Mouse (Mus musculus): ENCODE data around the gene Taz.

The Taz gene

DNA sequence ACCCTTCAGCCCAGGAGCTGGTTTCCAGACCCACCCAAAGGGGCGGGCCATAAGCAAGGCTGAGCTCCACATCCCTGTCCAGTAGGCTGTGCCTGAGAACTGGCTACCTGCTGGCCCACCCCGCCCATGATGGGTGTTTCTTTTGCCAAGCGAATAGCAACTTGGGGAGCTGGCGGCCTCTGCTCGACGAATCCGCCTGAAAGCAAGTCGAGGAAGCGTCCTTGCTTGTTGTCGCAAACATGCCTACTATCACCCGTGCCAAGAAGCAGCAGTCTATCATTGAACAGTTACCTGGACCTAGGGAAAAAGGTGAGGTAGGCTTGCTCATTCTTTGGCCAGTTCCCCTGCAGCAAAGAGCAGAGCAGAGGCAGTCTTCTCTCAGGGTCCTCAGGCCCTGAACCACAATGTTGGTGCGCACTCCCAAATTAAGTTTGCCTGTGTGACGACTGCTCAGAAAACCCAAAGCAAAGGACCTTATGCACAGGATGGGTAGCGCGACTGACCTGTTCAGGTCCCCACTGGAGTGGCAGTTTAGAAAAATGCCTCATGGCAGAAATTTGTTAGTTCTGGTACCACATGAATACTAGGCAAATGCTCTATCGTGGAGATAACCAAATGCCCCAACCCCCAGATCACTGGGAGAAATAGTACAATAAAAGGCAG lies at the start of gene Taz, which contains the start of gene Dnase1l1:
Gene Taz, plus strand, starts transcription at position 181 of the 663 bp plus-strand sequence.
Gene Dnase1l1, minus strand, starts transcription at position 606 of the 663 bp plus-strand sequence.
- peak; percentile 76 to 81 for DNase-seq (ENCODE audit: low spot score in 2 of 2)

DNA sequence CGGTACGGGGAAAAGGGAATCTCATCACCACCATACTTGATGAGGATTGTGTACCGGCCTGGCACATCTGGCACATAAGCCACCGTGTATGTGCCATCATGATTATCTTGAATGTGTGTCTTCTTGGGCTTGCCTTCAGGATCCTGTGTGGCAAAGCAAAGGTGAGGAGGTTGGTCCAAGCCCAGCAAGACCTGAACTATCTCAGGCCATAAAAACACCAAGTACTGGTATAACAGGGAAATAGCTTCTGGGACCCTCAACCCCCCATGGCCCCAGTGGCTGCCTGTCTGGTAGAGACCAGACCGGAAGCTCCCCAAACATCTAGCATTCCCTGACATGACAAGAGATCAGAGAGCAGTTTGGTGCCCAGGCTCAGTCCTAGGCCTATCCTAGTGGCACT lies 48.5 kb upstream of the Taz start:
- no peak for DNase-seq (ENCODE audit: low spot score in 2 of 2)

DNA sequence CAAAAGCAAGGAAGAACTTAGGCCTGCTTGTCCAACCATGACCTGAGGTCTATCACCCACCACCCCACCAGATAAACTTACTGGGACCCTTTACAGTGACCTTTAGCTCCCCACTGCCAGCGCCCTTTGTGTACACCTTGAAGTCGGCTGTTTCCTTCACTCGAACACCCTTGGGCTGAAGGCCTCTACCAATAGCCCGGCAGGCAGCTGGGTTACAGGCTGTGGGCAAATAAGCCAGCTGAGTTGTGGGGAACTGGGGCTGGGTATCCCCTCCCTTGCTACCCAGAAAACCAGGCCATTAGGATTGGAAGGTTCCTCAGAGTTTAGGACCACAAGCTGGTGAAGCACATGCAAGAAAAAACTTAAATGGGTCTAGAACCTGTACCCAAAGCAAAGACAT lies 41.4 kb upstream of the Taz start:
- DNase-seq (ENCODE audit: low spot score in 2 of 2), result no peak

DNA sequence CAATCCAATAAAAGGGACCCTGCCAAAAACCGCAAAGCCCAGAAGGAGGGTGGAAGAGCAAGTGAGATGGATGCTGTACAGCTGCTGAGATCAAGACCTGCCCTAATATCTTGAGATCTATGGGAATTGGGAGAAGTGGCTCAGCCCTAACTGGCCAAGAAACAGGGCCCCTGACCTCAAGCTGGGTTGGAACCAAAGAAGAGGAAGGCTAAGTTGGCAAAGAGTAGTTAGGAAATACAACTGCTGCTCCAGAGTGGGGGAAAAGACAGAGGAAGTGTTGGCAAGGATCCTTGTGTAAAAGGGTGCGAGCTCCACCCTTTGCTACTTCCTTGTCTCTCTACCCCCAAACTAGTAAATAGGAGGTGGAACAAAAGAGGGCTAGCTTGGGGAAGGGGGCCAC lies 38.3 kb upstream of the Taz start:
- DNase-seq (ENCODE audit: low spot score in 2 of 2), result no peak

DNA sequence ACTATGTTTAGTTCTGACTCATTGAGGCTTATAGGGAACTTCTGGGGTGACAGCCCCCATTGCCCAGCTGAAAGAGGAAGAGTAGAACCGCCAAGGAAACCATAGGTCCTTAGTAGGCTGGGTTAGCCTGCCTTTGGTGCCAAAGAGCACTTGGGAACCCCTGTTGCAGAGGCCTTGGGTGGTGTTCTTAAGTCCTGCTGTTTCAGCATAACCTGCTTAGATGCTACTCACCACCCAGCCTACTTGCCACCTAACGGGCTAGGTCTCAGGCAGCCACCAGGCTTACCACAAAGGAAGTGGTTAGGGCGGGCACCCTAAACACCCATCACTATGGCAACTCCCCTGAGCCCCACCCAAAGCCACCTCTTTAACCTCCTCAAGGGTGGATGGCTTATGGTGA lies 37.9 kb upstream of the Taz start:
- DNase-seq (ENCODE audit: low spot score in 2 of 2), result no peak

DNA sequence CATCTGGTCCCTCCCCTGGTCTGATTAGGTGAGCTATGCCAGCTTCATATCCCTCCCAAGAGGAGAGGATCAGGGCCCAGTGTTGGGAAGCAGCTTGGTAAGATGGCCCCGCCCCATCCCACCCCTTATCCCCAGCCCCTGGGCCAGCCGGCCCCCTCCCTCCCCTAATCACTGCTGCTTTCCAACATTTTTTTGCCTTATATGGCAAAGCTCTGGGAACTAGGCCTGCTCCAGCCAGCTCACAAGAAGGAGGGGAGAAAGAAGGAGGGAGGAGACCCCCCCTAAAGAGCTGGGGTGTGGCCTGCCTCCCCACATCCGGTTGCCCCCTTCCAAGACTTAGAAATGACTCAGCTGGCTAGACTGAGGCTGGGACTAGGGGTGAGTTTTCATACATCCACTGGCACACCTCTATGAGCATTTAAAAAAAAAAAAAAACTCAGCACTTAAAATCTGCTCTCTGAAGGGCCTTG lies 37.1 kb upstream of the Taz start:
- peak in 1 of 2 experiments; percentile 61 for DNase-seq (ENCODE audit: low spot score in 2 of 2)

DNA sequence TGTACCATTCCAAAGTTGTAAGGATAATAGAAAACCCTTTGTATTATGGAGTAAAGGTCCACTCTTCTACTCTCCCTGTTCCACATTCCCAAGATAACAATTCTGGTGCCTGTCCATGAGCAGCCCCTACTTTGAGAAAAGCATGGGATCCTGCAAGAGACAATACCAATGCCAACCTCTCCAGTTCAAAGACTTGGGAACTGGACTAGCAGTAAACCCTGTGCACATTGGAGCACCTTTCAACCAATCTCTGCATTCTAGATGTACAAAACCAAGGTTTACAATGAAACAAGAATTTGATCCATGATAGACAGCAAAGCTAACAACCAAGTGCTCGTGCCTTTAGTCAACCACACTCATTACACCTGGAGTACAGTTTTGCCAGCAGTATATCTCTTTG lies 36.6 kb upstream of the Taz start:
- no peak for DNase-seq (ENCODE audit: low spot score in 2 of 2)

DNA sequence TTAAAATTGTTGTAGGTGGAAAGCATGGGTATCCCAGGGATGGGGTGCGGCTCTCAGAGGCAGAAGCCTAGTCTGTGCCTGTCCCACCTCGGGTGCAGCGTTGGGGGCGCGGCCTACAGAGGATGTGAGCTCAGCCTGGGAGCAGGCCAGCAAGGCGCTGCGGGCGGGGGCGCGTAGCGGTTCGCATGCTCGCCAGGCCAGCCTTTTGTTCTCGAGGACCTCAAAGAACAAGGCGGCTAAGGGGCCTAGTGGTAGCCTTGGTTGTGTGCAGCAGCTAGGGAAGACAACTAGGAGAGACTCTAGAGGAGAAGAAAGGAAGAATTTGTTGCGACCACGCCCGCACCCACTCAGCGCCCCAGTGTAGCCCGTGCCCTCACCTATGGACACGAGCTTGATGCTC lies 36.0 kb upstream of the Taz start:
- peak; percentile 74 to 82 for DNase-seq (ENCODE audit: low spot score in 2 of 2)

DNA sequence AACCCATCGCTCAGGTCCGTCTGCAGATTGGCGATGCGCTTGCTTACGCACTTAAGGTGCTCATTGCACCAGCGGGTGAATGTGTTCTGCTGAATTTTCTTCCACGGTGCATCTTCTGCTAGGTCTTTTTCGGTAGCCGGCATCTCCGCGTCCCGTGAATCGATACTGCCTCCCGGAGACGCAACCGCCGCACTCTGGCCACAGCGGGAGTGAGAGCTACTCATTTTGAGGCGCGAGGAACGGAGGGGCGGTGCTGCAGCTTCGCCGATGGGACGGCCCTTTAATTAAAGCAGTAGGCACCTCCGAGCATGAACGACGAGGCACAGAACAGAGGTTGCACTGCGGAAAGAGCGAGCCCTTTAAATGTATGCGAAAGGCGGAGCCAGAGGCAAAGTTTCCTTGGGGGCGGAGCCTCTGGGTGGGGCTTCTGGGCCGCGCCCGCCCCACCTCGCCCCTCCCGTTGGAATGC lies 35.5 kb upstream of the Taz start:
- peak; percentile 81 to 83 for DNase-seq (ENCODE audit: low spot score in 2 of 2)

DNA sequence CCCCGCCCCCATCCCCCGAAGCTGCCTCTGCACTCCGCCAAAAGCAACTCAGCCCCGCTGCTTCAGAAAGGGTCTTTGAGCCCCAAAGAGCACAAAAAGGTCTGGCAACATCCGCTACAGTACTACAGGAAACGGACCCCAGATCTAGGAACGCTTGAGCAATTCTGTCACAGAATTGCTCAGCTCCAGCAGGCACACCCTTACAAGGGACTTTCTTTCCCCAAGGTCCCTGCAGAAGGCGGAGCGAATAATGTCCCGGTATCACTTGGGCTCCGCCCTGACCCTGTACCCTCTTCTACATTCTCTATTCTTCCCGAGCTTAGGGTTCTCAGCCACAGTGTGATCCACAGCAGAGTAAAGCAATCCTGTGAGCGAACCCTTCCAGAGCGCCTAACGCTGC lies 35.0 kb upstream of the Taz start:
- peak in 1 of 2 experiments; percentile 23 for DNase-seq (ENCODE audit: low spot score in 2 of 2)

DNA sequence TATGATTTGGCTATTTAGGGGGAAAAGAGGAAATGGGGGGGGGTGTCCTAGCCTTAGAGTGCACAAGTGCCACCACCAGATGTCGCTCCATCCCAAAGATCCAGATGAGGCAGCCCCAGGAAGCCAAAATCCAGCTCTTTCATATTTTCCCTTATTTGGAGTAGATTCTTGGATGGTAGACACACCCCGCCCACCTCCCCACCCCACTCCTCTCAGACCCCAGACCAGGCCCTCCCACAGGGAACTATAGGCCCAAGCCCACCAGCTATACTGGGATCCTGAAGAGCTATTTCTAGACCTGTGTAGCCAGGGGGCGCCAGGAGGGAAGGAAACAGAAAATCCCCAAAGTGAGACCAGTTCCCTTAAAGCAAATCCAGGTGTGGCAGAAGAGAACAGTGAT lies 33.1 kb upstream of the Taz start:
- DNase-seq (ENCODE audit: low spot score in 2 of 2), result peak in 1 of 2 experiments; percentile 50

DNA sequence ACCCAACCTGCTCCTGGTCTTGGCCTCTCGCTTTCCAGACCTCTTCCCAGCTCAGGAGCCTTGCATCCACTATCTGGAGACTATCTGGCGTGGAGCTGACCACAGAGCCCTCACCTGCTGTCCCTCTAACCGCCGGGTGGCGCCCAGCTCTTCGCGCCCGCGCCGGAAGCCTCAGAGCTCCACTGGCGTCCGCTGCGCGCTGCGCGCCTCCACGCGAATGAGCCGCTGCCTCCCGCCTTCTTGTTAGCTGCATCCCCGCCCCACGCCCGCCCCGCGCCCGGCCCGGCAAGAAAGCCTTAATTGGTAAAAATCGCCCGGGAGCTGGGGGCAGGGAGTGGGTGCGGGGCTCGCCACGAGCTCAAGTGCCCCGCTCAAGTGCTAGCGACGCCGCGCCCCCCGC lies 32.1 kb upstream of the Taz start, which contains the start of gene Flna:
Gene Flna, minus strand, starts transcription at position 206 of the 400 bp plus-strand sequence.
- DNase-seq (ENCODE audit: low spot score in 2 of 2), result peak; percentile 68 to 75

DNA sequence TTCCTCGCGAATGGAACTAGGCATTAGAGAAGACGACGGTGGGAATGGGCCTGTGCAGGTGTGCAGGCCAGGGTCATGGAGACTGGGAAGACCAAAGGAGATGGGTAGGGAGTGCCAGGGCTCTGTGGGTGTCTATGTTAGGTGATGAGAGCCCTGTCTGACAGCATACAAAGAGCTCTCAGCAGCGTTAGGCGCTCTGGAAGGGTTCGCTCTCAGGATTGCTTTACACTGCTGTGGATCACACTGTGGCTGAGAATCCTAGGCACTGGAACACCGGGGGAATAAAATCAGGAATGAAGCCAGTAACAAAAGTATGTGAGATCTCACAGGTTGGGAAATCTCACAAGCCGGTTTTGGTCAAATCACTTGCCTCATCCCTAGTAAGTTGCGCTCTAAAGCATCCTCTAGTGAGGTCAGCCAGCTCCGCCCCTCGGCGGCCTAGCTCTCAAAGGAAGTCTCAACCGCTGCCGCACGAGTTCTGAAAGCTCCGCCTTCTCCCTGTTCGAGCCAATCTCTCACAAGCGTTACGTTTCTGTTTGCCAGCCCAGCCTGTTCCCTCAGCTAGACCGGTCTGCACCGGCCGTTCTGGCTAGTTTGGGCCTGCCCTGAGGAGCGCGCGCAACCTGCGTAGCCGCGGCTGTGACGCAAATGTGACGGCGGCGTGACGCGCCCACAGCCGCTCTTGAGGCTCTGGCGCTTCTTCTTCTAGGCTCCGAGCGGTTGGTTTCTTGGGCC lies 27.4 kb upstream of the Taz start, which contains the start of gene Emd:
Gene Emd, plus strand, starts transcription at position 535 of the 735 bp plus-strand sequence.
- peak; percentile 84 to 85 for DNase-seq (ENCODE audit: low spot score in 2 of 2)

DNA sequence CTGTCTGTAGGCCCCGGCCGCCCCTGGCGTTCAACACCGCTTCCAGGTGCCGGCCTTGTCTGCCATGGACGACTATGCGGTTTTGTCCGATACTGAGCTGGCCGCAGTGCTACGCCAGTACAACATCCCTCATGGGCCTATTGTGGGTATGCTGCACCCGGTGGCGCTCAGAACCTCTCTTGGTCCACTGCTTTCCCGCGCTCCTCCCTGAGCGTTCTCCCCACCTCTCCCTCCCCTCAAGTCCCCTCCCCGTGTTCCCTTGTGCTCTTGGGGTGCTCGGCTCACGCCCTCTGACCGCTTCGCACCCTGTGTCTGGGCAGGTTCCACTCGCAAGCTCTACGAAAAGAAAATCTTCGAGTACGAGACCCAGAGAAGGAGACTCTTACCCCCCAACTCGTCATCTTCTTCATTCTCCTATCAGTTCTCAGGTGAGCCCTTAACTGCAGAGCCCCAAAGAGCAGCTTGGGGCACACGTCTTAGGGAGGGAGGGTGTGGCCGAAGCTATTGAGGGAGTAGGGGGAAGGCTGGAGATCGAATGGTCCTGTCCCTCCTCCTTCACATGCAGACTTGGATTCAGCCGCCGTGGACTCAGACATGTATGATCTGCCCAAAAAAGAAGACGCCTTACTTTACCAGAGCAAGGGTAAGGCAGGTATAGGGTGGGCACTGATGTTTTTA lies 26.7 kb upstream of the Taz start:
- no peak for DNase-seq (ENCODE audit: low spot score in 2 of 2)

DNA sequence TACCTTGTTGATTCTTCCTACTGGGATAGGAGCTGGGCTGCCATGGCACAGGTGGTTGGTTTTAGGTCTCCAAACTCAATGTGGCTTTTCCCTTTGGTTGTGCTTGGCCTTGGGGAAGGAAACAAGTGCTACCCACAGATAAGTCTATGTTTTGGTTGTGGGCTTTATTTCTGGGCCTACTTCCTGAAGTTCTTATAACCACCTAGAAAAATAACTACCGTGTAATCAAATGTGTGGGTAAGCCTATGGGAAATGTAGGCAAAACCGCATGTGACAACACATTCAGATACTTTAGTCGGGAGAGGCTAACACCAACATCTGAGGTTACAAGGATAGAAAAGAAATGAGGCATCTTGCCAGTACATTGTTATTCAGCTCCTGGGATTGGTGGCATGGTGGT lies 24.0 kb upstream of the Taz start:
- no peak for DNase-seq (ENCODE audit: low spot score in 2 of 2)

DNA sequence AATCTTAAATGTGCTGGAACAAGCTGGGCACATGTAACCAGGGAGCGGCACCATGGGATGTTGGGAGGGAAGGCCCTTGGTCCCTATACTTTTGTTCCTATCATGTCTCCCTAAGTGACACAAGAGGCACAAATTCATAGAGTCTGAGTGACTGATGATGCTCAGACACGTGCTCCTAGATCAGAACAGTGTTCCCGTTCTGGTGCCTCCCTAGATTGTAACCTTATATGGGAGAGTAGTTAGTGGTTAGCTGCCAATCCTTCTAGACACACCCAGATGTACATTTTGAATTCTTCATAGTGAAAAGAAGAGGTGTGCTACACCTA lies 12.0 kb upstream of the Taz start:
- DNase-seq (ENCODE audit: low spot score in 2 of 2), result no peak

DNA sequence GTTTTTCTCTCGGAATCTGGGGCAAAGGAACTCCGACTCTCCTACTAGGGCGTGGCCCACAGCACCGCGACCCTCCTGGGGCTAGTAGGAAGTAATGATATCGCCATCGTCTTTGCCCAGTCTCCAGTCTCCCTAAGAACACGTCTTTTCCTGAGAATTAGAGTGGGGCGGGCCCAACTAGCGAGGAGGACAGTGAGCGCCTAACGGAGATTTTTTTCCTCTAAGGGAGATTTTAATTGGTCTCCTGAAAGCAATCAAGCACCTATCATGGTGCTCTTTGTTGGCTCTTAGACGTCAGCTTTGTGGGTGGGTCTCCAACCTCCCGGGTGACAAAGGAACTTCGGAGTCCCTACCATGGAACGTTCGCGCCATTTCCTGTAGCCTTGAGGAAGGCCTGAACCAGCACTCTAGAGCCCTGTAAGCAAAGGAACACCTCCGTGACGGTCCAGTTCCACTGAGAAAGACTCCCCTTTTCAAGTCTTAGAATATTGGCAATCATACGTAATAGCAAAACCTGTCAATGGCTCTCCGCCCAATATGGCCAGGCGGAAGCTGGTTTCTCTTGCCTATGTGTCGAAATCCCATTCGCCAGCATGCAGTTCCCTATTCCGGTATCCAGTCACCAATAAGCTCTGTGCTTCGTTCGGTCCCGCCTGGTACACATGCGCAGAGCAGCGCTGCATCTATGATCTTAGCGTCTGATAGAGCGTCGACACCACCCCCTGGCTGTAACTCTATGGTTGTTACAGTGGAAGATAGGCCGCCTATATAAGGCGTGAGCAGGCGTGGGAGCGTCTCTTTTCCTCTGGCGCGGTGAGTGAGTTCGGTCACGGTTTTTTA lies 11.4 kb upstream of the Taz start, which contains the start of gene Rpl10:
Gene Rpl10, plus strand, starts transcription at position 751 of the 840 bp plus-strand sequence.
- DNase-seq (ENCODE audit: low spot score in 2 of 2), result peak; percentile 87 to 88

DNA sequence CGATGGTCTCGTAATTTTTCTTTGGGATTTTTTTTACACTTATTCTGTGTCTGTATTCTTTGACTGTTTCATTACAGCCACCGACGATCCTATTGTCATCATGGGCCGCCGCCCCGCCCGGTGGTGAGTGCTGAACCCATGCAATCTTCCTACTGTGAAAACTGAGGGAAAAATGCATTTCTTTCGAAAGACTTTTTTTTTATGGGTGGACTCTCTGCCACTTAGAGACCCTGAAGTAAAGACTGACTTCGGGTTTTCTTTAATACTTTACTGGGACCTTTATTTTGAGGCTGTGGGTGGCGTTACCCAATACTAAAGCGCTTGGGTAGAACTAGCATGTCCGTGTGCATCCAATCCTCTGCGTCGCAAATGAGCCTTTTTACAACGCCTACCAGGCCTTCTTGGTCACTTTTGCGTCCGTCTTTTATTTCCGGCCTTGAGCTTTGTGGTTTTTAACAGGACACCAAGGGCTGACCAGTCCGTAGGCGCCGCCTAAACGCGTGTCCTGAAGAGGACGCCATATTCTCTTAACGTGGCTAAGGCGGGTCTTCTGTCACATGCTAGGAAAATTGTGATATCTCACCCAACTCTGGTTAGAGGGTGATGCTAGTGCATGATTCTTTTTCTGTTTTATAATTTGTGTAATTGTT lies 10.7 kb upstream of the Taz start:
- DNase-seq (ENCODE audit: low spot score in 2 of 2), result peak in 1 of 2 experiments; percentile 20

DNA sequence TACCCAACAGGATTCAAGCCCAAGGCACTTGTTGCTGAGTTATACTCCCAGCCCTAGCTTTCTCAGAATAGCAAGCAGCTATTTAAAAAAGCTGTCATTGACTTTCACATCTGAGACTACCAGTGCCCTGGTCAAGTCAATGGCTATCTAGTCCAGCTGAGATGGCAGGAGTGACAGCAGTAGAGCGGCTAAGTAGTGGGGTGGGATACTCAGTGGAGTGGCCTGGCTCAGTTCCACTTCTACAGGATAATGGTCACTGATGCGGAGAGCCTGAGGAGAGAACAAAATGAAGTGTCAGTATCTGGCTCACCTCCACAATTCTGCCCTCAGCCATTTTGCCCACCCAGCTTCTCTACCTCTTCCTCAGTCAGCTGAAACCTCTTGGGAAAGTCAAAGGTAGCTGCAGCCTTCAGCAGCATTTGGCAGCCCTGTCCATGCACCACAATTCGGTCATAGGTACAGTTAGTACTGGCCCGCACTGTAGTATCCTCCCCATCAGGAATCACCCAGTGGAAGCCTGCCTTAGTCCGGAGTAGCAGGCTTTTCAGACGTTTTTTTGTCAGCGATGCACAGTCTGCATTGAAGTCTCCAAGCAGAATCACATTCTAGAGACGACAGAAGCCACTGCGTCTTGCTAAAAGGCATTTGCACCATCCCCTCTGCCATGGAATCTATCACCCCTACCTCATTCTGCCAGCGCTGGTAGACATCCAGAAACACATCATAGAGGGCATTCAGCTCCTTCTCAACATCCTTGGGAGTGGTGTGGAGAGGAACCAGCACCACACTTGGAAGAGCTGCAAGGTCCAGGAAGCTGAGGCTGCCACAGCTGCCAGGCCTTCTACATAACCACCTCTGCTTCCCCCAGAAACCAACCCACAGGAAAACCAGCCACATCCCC lies 8.0 kb upstream of the Taz start:
- no peak for DNase-seq (ENCODE audit: low spot score in 2 of 2)

DNA sequence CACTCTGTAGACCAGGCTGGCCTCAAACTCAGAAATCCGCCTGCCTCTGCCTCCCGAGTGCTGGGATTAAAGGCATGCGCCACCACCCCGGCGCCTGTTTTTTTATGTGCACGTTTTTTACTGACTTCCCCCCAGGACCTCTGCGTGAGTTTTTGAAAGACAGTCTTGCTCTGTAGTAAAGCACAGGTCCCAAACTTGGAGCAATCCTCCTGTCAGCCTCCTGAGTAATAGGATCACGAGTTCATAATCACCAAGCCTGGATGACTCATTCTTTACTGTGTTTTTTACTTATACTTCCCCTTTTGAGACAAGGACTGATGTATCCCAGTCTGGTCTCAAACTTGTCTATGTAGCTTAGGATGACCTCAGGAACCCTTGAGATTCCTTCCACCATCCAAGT lies 3.8 kb upstream of the Taz start:
- no peak for DNase-seq (ENCODE audit: low spot score in 2 of 2)

Data from urinary bladder, postnatal 4 days (tissue).